Mouse (Mus musculus) ovary, postnatal 36 days (tissue): ENCODE data around the gene Baiap2l1.
A peak's percentile ranks its signal among the peaks of the same experiment; 100 is the strongest.

Experiments
- DNase-seq: peaks from one replicate; pipeline ENCODE4 v3.0.0; 2022; ENCODE audit warnings: low spot score, mixed read lengths

Gene Baiap2l1

DNA sequence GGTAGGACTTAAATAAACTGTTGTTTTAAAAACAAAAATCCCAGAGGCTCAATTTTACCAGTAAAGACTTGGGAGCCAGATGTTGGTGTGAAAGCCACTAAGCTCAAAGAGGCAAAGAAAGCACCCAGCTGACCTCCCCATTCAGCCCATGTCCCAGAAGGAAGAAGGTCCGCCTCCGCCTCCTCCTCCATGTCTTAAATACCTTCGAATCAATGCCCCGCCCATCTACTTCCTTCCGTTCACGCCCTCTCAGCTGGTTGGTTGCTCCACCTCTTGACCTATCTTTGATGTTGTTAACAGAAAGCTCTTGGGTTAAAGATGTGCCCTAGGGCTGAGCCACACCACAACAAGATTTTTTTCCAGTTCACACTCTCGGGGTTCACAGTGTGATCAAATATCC, 127.7 kb downstream of the Baiap2l1 start:
- DNase-seq = no peak

DNA sequence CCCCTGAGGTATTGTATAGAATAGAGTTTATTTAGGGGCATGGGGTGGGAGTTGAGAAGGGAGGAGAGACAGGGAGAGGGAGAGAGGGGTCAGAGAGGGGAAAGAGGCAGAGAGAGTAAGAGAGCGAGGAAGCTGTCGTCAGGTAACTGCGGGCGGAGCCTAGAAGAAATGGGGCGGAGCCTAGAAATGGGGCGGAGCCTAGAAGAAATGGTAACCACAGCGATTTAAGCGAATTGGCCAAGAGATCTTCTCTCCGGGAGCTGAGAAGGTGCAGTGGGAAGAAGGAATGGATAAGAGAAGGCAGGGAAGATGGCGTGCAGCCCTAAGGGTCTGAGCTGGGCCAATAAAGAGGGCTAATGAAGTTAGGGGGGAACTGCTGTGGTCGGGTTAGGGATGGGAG, 131.7 kb downstream of the Baiap2l1 start:
- no peak for DNase-seq

DNA sequence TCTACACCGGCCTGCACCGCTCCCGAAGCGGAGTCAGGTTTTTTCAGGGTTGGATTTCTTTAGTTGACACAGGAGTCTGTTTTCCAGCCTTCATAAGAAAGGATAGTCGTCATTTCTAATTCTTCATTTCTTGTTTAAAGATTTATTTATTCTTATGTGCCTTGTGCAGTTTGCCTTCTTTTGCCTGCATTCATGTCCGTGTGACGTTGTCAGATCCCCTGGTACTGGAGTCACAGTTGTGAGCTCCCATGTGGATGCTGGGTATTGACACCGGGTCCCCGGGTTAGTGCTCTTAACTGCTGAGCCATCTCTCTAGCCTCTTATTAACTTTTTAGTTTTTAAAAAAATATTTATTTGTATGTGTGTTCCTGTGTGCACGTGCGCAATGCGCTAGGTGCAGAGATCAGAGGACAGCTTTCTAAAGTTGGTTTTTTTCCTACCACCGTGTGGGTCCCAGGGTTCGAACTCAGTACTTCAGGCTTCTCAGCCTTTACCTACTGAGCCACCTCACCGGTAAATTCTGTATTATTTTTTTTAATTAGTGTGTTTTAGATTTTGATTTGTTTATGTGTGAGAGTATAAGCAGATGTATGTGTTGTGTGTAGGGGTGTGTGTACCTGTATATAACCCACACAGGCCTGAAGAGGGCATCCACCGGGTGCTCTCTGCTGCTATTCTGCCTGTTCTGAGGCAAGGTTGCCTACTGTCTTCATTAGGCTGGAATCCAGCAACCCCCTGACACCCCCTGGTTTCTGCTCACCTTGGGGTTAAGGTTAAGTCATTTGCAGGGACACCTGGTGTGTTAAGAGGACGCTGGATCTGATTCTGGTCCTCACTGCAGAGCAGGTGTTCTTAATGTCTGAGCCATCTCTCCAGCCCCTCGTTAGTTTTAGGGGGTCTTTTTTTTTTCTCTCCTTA, 133.8 kb downstream of the Baiap2l1 start:
- DNase-seq = no peak

DNA sequence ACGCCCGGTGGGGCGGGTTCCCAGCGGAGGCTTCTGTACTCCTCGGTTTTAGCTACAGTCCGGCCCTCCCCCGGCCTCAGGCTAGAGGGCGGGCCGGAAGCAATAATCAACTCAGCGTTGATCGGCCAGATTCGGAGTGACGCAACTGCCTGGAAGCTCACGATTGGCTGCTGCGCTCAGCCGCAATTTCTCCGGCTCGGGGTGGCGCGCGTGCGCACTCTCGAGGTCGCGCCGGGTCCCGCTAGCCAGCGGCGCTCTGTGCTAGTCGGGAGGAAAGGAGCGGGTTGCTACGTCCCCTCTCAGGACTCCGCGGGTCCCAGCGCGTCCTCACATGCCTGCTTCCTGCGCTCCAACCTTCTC, 134.4 kb downstream of the Baiap2l1 start, which contains the start of gene Tecpr1:
Tecpr1 (minus strand) TSS at position 113 of the 360 bp plus-strand sequence.
- peak; percentile 94 for DNase-seq

DNA sequence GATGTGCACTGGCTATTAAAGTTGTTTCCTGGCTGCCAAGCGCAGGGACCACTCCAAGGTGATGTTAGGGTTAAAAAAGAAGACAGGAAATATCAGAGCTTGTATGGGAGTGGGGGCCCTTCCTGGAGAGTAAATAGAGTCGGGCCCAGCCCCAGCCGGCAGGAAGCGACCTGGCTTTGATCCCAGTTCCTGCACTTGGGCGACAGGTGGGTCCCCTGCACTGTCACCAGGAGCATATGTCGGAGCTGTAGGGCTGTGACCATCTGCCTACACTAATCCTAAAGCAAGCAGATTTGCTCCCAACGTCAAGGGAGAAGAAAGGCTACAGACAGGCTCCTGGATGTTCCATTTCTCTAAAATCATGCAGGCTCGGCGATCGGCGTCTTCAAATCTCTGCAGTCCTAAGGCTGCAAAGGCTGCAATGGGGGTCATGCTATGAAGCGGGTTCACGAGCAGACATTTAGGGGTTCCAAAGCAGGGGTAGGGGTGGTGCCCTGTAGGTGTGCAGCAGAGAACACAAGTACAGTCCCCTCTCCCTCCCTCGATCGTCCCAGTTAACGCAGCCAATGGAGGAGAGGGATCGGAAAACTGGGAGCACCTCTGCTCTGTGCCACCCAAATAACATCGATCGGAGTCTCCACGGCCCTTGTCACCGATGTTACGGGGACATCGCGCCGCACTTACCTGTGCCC, 135.0 kb downstream of the Baiap2l1 start:
- no peak for DNase-seq

GRCm38 (mm10) chr5:144221305-144221704, 136.6 kb downstream of the Baiap2l1 start:
- DNase-seq = no peak

DNA sequence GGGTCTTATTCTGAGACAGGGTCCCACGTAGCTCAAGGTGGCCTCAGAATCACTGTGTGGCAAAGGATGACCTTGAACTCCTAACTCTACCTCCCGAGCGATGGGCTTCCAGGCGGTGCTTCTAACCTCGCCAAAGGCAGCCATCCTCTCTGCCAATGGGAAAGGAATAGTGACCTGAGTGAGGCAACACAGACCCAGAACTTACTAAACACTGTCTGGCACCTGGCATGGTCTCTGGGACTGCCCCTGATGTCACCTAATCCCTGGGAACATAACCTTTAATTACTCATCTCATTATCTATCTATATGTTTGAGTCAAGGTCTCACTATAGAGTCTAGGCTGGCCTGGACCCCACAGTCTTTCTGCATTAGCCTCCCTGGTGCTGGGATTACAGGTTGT, 138.0 kb downstream of the Baiap2l1 start:
- DNase-seq = no peak

- DNase-seq = no peak
These were observed 138.6 kb downstream of the Baiap2l1 start for GRCm38 (mm10) chr5:144219306-144219705.

DNA sequence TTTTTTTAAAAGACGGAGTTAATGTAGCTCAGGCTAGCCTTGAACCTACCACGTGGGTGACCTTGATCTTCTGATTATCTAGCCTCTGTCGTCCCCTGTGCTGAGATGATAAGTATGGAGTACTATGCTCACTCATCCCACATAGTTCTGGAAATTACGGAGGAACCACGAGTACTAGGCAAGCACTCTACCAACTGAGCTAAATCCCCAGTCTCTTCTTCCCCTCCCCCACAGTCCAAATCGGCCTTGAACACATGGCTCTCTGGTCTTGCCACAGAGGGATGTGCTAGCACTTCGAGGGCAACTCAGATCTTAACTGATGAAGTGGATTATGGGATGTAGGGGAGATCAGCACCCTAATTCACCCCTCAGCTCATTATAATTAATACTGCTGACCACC, 139.9 kb downstream of the Baiap2l1 start:
- DNase-seq = no peak

GRCm38 (mm10) chr5:144215992-144216391, 141.9 kb downstream of the Baiap2l1 start:
- no peak for DNase-seq
